Mouse (Mus musculus): ENCODE data around the gene Patl2. TPM values are rescaled to one million over a fixed set of nuclear protein-coding genes. Genes with fewer than 3 reads are reported as not detected.

Gene Patl2
- polyA plus RNA-seq, 1 experiment from 2014 or later = not detected

DNA sequence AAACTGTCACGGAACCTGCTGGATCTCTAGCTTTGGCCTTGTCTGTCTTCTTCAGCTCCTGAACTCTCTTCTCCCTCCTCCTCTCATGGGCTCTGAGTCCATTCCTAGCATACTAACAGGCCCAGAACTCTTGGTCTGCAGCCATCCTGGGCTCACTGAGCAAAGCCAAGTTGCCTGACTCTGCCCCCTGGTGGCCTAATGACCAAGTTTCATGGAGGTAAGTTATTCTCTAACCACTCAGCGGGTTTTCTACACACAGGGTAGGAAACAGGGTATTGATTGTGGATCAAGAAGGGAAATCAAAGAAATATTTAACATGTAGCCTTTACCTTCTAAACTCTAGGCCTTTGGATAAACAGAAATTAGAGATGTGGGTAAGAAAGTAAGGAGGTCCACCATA is 25.3 kb downstream of the Patl2 start, which contains the start of gene Trim69:
Trim69 (plus strand) TSS at position 21 of the 400 bp plus-strand sequence.
- Histone ChIP-seq H3K4me2 (replicated peaks) (no peak within 1 kb of the TSS), H3K36me3 (replicated peaks; ENCODE audit: control insufficient read depth, insufficient read depth) (no peaks in the 10 kb centered on the region), H3K9me3 (ENCODE audit: control insufficient read depth, low read length) (no peaks in the 10 kb centered on the region), H3K4me1 (replicated peaks; ENCODE audit: control insufficient read depth, insufficient read depth, low read length) (no peaks in the 10 kb centered on the region), H3K9ac (no peak within 1 kb of the TSS), H3K4me3 (replicated peaks; ENCODE audit: low read length) (no peak within 1 kb of the TSS), H3K27me3 (ENCODE audit: control insufficient read depth, insufficient read depth, low read length) (no peaks in the 10 kb centered on the region), H3K27ac (no peak within 1 kb of the TSS)
- ATAC-seq (ENCODE audit: low FRiP score) (0 out of 2 replicates have a peak, but pooled peaks have one; percentile 34), DNase-seq (ENCODE audit: low spot score) (peak; percentile 79)
- 43% methylated on average over 2 of the region's 2 CpGs for WGBS

DNA sequence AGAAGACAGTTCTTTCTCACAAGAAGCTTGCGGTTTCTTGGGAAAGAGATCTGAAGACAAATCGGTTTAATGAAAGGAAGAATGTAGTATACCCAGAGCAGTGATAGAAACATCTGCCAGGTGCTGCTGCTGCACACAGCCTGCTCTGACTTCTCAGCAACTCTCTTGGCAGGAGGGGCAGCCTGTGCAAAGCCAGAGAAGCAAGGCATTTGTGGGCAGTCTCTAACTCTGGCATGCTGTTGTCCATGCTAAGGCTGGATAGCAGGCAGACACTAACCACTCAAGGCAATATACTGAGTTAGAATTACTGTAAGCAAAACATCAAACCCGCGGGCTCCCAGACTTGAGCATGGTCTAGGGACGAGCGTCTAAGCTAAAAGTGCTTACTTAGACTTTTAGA is 26.3 kb downstream of the Patl2 start:
- DNase-seq (ENCODE audit: low spot score) (no peak), ATAC-seq (ENCODE audit: low FRiP score) (no peak)
- no peak overlapping the region for H3K9ac ChIP-seq
- H3K9me3 ChIP-seq (ENCODE audit: control insufficient read depth, low read length) = no peaks in the 10 kb centered on the region
- 86% methylated on average over 6 of the region's 6 CpGs for WGBS
- H3K36me3 ChIP-seq (replicated peaks; ENCODE audit: control insufficient read depth, insufficient read depth) = no peaks in the 10 kb centered on the region
- H3K4me3 ChIP-seq (replicated peaks; ENCODE audit: low read length) = no peak overlapping the region
- H3K4me2 ChIP-seq (replicated peaks) = no peak overlapping the region
- no peaks in the 10 kb centered on the region for H3K27me3 ChIP-seq (ENCODE audit: control insufficient read depth, insufficient read depth, low read length)
- no peak overlapping the region for H3K27ac ChIP-seq
- no peaks in the 10 kb centered on the region for H3K4me1 ChIP-seq (replicated peaks; ENCODE audit: control insufficient read depth, insufficient read depth, low read length)

DNA sequence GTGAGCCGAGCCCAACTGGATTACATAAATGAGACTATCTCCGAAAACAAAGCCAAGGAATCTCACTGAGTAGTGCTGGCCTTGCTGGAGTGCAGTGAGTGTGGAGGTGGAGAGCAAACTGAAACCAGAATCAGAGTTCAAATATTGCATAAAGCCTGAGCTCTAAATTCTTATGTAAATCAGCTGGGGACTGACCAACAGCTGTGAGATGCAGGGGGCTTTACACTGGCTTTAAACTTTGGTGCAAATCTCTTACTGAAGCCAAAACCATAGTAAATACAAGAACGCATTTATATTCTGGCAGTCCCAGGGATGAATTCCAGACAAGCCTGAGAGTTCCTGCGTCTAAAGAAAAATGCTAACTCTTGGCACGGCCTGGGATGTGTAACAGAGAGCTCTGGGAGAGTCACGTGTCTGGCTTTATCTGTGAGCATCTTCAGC is 27.6 kb downstream of the Patl2 start:
- Histone ChIP-seq H3K4me3 (replicated peaks; ENCODE audit: low read length) (no peak overlapping the region), H3K27me3 (ENCODE audit: control insufficient read depth, insufficient read depth, low read length) (no peaks in the 10 kb centered on the region), H3K36me3 (replicated peaks; ENCODE audit: control insufficient read depth, insufficient read depth) (no peaks in the 10 kb centered on the region), H3K9ac (no peak overlapping the region), H3K4me1 (replicated peaks; ENCODE audit: control insufficient read depth, insufficient read depth, low read length) (no peaks in the 10 kb centered on the region), H3K27ac (no peak overlapping the region), H3K9me3 (ENCODE audit: control insufficient read depth, low read length) (no peaks in the 10 kb centered on the region), H3K4me2 (replicated peaks) (no peak overlapping the region)
- 57% methylated on average over 6 of the region's 6 CpGs for WGBS
- no peak for DNase-seq (ENCODE audit: low spot score)
- no peak for ATAC-seq (ENCODE audit: low FRiP score)

DNA sequence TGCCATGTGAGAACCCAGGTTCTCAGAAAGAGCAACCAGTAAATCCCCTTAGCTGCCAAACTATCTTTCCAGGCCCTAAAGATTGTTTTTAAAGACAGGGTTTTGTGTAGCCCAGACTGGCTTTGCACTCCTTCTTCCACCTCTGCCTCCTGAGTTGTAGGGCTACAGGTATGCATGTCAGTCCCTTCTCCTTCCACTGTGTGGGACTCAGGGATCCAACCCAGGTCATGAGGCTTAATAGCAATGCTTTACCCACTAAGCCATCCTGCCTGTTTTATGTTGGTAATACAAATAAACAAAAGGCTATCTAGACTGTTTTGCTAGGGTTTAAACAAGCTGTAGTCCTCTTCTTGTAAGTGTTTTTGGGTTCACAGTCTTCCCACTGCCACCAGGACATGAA is 28.4 kb downstream of the Patl2 start:
- H3K4me2 ChIP-seq (replicated peaks) = no peak overlapping the region
- H3K9me3 ChIP-seq (ENCODE audit: control insufficient read depth, low read length) = no peaks in the 10 kb centered on the region
- no peaks in the 10 kb centered on the region for H3K4me1 ChIP-seq (replicated peaks; ENCODE audit: control insufficient read depth, insufficient read depth, low read length)
- no peak overlapping the region for H3K27ac ChIP-seq
- no peak for ATAC-seq (ENCODE audit: low FRiP score)
- H3K36me3 ChIP-seq (replicated peaks; ENCODE audit: control insufficient read depth, insufficient read depth) = no peaks in the 10 kb centered on the region
- H3K9ac ChIP-seq = no peak overlapping the region
- H3K4me3 ChIP-seq (replicated peaks; ENCODE audit: low read length) = no peak overlapping the region
- no peaks in the 10 kb centered on the region for H3K27me3 ChIP-seq (ENCODE audit: control insufficient read depth, insufficient read depth, low read length)
- no peak for DNase-seq (ENCODE audit: low spot score)

DNA sequence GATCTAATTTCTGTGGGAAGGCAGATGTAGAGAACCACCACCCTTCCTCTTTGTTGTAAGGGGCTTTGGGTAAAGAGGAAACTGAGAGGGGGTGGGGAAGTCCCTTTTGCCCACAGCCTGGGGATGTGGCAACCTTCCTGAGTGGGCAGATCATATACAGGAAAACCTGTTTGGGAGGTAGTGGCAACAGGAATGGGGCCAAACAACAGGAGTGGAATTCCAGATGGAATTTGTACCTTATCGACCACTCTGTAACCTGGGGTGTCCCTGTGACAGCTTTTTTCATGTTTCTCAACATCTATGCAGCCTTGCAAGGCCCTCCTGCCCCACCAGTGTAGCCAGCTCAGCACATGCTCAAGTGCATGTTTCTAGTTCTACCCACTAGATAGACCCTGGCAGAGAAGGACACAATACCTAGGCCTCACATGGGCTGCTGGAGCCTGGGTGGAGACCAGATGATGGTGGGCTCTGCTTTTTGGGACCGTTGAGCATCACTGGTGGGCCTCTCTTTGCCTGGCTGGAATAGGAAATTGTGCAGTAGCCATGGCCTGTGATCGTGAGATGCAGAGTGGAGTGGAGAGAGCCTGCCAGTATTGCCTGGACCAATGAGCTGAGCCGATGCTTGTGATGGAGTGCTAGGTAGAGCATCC is 29.8 kb downstream of the Patl2 start:
- no peaks in the 10 kb centered on the region for H3K36me3 ChIP-seq (replicated peaks; ENCODE audit: control insufficient read depth, insufficient read depth)
- no peak overlapping the region for H3K4me2 ChIP-seq (replicated peaks)
- no peak overlapping the region for H3K9ac ChIP-seq
- no peaks in the 10 kb centered on the region for H3K4me1 ChIP-seq (replicated peaks; ENCODE audit: control insufficient read depth, insufficient read depth, low read length)
- DNase-seq (ENCODE audit: low spot score) (no peak), ATAC-seq (ENCODE audit: low FRiP score) (no peak)
- H3K27me3 ChIP-seq (ENCODE audit: control insufficient read depth, insufficient read depth, low read length) = no peaks in the 10 kb centered on the region
- no peaks in the 10 kb centered on the region for H3K9me3 ChIP-seq (ENCODE audit: control insufficient read depth, low read length)
- no peak overlapping the region for H3K27ac ChIP-seq
- 93% methylated on average over 4 of the region's 4 CpGs for WGBS
- no peak overlapping the region for H3K4me3 ChIP-seq (replicated peaks; ENCODE audit: low read length)

DNA sequence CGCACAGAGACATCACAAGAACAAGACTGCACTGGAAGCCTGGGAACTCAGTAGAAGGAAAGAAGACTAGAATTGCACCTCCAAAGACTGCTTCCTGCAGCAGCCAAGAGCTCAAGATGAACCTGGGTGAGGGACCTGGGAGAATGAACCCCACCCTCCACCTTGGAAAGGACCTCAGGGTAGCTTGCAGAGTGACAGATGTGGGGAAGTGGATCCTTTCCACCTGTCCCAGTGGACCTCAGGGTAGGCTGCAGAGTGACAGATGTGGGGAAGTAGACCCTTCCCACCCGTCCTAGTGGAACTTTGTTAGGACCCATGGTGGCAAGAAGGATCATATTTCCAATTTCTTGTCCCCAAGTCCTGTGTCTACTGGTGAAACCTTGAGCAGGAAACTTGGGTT is 30.7 kb downstream of the Patl2 start:
- no peak for DNase-seq (ENCODE audit: low spot score)
- H3K4me1 ChIP-seq (replicated peaks; ENCODE audit: control insufficient read depth, insufficient read depth, low read length) = no peaks in the 10 kb centered on the region
- H3K9ac ChIP-seq = no peak overlapping the region
- WGBS = 75% methylated on average over 2 of the region's 2 CpGs
- no peaks in the 10 kb centered on the region for H3K27me3 ChIP-seq (ENCODE audit: control insufficient read depth, insufficient read depth, low read length)
- no peaks in the 10 kb centered on the region for H3K36me3 ChIP-seq (replicated peaks; ENCODE audit: control insufficient read depth, insufficient read depth)
- no peak for ATAC-seq (ENCODE audit: low FRiP score)
- H3K4me3 ChIP-seq (replicated peaks; ENCODE audit: low read length) = no peak overlapping the region
- no peak overlapping the region for H3K4me2 ChIP-seq (replicated peaks)
- H3K27ac ChIP-seq = no peak overlapping the region
- no peaks in the 10 kb centered on the region for H3K9me3 ChIP-seq (ENCODE audit: control insufficient read depth, low read length)

DNA sequence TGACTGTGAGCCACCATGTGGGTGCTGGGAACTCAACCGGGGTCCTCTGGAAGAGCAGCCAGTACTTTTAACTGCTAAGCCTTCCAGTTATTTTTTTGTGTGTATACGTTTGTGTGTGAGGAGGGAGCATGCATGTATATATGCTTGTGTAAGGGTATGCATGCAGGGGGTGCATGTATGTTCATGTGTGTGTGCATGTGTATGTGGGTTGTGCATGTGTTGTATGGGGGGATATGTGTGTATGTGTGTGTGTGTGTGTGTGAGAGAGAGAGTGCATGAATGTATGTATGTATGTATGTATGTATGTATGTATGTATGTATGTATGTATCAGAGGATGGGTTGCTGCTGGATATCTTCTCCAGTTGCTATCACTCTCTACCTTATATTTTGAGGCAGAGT is 31.5 kb downstream of the Patl2 start:
- ATAC-seq (ENCODE audit: low FRiP score) = no peak

DNA sequence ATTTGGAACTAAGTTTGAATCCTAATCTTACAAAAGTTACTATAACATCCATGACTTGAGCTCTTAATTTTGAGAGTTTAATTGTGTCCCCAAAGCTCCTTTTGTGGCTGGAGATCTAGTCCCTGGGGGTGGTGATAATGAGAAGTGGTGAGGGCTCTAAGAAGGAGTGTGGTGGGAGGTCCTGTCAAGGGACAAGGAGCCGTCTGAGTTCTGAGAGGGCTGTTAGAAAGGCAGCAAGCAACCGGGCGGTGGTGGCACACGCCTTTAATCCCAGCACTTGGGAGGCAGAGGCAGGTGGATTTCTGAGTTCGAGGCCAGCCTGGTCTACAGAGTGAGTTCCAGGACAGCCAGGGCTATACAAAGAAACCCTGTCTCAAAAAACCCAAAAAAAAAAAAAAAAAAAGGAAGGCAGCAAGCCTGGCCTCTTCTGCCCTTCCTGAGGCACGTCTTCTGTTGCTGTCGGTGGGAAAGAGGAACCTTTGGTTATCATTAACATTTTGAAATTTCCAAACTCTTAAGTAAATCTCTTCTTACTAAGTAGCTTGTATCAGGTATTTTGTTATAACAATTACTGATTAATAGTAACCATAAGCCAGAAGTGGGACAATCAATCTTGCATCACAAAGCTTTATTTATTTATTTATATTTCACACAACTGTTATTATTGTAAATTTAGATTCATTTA is 32.2 kb downstream of the Patl2 start:
- whole genome bisulfite sequencing = 85% methylated on average over 7 of the region's 7 CpGs
- no peaks in the 10 kb centered on the region for H3K4me1 ChIP-seq (replicated peaks; ENCODE audit: control insufficient read depth, insufficient read depth, low read length)
- no peak overlapping the region for H3K4me2 ChIP-seq (replicated peaks)
- no peaks in the 10 kb centered on the region for H3K36me3 ChIP-seq (replicated peaks; ENCODE audit: control insufficient read depth, insufficient read depth)
- no peaks in the 10 kb centered on the region for H3K9me3 ChIP-seq (ENCODE audit: control insufficient read depth, low read length)
- H3K4me3 ChIP-seq (replicated peaks; ENCODE audit: low read length) = no peak overlapping the region
- DNase-seq (ENCODE audit: low spot score) = no peak
- no peak for ATAC-seq (ENCODE audit: low FRiP score)
- H3K27ac ChIP-seq = no peak overlapping the region
- H3K27me3 ChIP-seq (ENCODE audit: control insufficient read depth, insufficient read depth, low read length) = no peaks in the 10 kb centered on the region
- H3K9ac ChIP-seq = no peak overlapping the region

More for the DNA sequence above, 31.5 kb downstream of the Patl2 start:
- H3K4me3 ChIP-seq (replicated peaks; ENCODE audit: low read length) = no peak overlapping the region
- no peaks in the 10 kb centered on the region for H3K27me3 ChIP-seq (ENCODE audit: control insufficient read depth, insufficient read depth, low read length)
- no peak overlapping the region for H3K9ac ChIP-seq
- no peak overlapping the region for H3K4me2 ChIP-seq (replicated peaks)
- no peak for DNase-seq (ENCODE audit: low spot score)
- no peaks in the 10 kb centered on the region for H3K36me3 ChIP-seq (replicated peaks; ENCODE audit: control insufficient read depth, insufficient read depth)
- H3K4me1 ChIP-seq (replicated peaks; ENCODE audit: control insufficient read depth, insufficient read depth, low read length) = no peaks in the 10 kb centered on the region
- no peak overlapping the region for H3K27ac ChIP-seq
- WGBS = 96% methylated on average over 2 of the region's 2 CpGs
- no peaks in the 10 kb centered on the region for H3K9me3 ChIP-seq (ENCODE audit: control insufficient read depth, low read length)

DNA sequence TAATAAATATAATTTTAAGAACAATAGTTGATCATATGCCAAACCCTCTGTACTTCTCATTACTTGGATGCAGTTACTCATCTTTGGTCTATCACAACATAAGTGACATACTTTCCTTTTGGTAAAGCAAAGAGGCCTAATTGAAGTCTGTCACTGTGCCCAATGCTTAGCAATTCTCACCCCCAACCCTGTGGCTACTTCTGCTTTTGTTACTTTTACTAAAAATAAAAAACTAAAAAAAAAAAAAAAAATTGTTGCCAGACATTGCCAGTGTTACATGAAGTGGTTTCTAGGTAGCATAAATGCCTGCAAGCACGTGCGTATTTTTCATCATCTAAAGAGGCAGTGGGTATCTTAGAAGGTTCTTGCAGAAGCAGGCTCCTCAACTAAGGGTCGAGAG is 33.1 kb downstream of the Patl2 start:
- ATAC-seq (ENCODE audit: low FRiP score) (no peak), DNase-seq (ENCODE audit: low spot score) (no peak)
- Histone ChIP-seq H3K4me1 (replicated peaks; ENCODE audit: control insufficient read depth, insufficient read depth, low read length) (no peaks in the 10 kb centered on the region), H3K27ac (no peak overlapping the region), H3K9me3 (ENCODE audit: control insufficient read depth, low read length) (no peaks in the 10 kb centered on the region), H3K4me2 (replicated peaks) (no peak overlapping the region), H3K27me3 (ENCODE audit: control insufficient read depth, insufficient read depth, low read length) (0 out of 2 replicates have a peak, but pooled peaks cover 3% of the 10 kb centered on the region), H3K9ac (no peak overlapping the region), H3K4me3 (replicated peaks; ENCODE audit: low read length) (no peak overlapping the region), H3K36me3 (replicated peaks; ENCODE audit: control insufficient read depth, insufficient read depth) (no peaks in the 10 kb centered on the region)
- WGBS = 78% methylated on average over 3 of the region's 3 CpGs

All from hindbrain, embryonic 14.5 days (tissue).